33 mouse cellular contexts compared by ENCODE assay signal in genomic region chr7:58919863-58920262, GRCm38 (mm10).
"Had no signal": no experiment of that assay in that cellular context is flagged by ENCODE, and none has a peak within 500 bp of the region (broad histone marks: within the 10 kb centered on the region; RNA-seq: fewer than 3 reads in every experiment).

No protein-coding gene starts in this region.

- H3K4me3 ChIP-seq: limb, embryonic 10.5 days; limb, embryonic 12.5 days; limb, embryonic 13.5 days; limb, embryonic 15.5 days; liver, embryonic 12.5 days; liver, embryonic 13.5 days; liver, embryonic 15.5 days; lung, embryonic 15.5 days; megakaryocyte, embryonic 14.5 days; midbrain, embryonic 10.5 days; midbrain, embryonic 12.5 days; midbrain, embryonic 13.5 days; midbrain, embryonic 15.5 days; myocyte; neural tube, embryonic 12.5 days; neural tube, embryonic 13.5 days had no signal

- H3K9me3 ChIP-seq: limb, embryonic 10.5 days; limb, embryonic 12.5 days; limb, embryonic 13.5 days; limb, embryonic 15.5 days; liver, embryonic 12.5 days; liver, embryonic 13.5 days; liver, embryonic 15.5 days; lung, embryonic 15.5 days; megakaryocyte, embryonic 14.5 days; midbrain, embryonic 10.5 days; midbrain, embryonic 12.5 days; midbrain, embryonic 13.5 days; midbrain, embryonic 15.5 days; neural tube, embryonic 12.5 days; neural tube, embryonic 13.5 days had no signal

- DNase-seq: left cerebral cortex, postnatal 4 days; liver; liver, embryonic 13.5 days; liver, postnatal 0 days; lung, adult 18-20 months; lung, adult 2 months; lung, embryonic 14.5 days; lung, postnatal 10 days; lung, postnatal 14 days; lung, postnatal 36 days; lung, postnatal 4 days; midbrain, embryonic 14.5 days had no signal

- H3K27ac ChIP-seq: limb, embryonic 10.5 days; limb, embryonic 12.5 days; limb, embryonic 13.5 days; limb, embryonic 15.5 days; liver, embryonic 12.5 days; liver, embryonic 13.5 days; liver, embryonic 14.5 days; liver, embryonic 15.5 days; lung, embryonic 15.5 days; macrophage; midbrain, embryonic 10.5 days; midbrain, embryonic 12.5 days; midbrain, embryonic 13.5 days; midbrain, embryonic 15.5 days; neural tube, embryonic 12.5 days; neural tube, embryonic 13.5 days had no signal

- H3K4me2 ChIP-seq: limb, embryonic 12.5 days; limb, embryonic 13.5 days; limb, embryonic 15.5 days; liver, embryonic 11.5 days; liver, embryonic 12.5 days; liver, embryonic 13.5 days; liver, embryonic 15.5 days; lung, embryonic 14.5 days; lung, embryonic 15.5 days; midbrain, embryonic 11.5 days; midbrain, embryonic 12.5 days; midbrain, embryonic 13.5 days; midbrain, embryonic 15.5 days; neural tube, embryonic 12.5 days; neural tube, embryonic 13.5 days had no signal

- H3K36me3 ChIP-seq: limb, embryonic 10.5 days; limb, embryonic 12.5 days; limb, embryonic 13.5 days; limb, embryonic 15.5 days; liver, embryonic 12.5 days; liver, embryonic 13.5 days; liver, embryonic 15.5 days; lung, embryonic 15.5 days; midbrain, embryonic 10.5 days; midbrain, embryonic 12.5 days; midbrain, embryonic 13.5 days; midbrain, embryonic 15.5 days; neural tube, embryonic 12.5 days; neural tube, embryonic 13.5 days had no signal

- H3K9ac ChIP-seq: limb, embryonic 12.5 days; limb, embryonic 13.5 days; limb, embryonic 15.5 days; liver, embryonic 12.5 days; liver, embryonic 13.5 days; liver, embryonic 14.5 days; liver, embryonic 15.5 days; liver, postnatal 0 days; lung, embryonic 14.5 days; lung, embryonic 15.5 days; midbrain, embryonic 12.5 days; midbrain, embryonic 13.5 days; midbrain, embryonic 15.5 days; neural tube, embryonic 12.5 days; neural tube, embryonic 13.5 days had no signal

- ATAC-seq: liver, embryonic 12.5 days; liver, postnatal 0 days; lung, postnatal 0 days; midbrain, embryonic 13.5 days; midbrain, embryonic 15.5 days; midbrain, embryonic 16.5 days had no signal

- H3K27me3 ChIP-seq: limb, embryonic 12.5 days; limb, embryonic 13.5 days; limb, embryonic 15.5 days; liver, embryonic 12.5 days; liver, embryonic 13.5 days; liver, embryonic 15.5 days; lung, embryonic 15.5 days; megakaryocyte, embryonic 14.5 days; midbrain, embryonic 12.5 days; midbrain, embryonic 13.5 days; midbrain, embryonic 15.5 days; neural tube, embryonic 12.5 days; neural tube, embryonic 13.5 days had no signal

- H3K4me1 ChIP-seq: limb, embryonic 10.5 days; limb, embryonic 12.5 days; limb, embryonic 13.5 days; limb, embryonic 15.5 days; liver, embryonic 12.5 days; liver, embryonic 13.5 days; liver, embryonic 15.5 days; lung, embryonic 15.5 days; megakaryocyte, embryonic 14.5 days; midbrain, embryonic 10.5 days; midbrain, embryonic 12.5 days; midbrain, embryonic 13.5 days; midbrain, embryonic 15.5 days; neural tube, embryonic 12.5 days; neural tube, embryonic 13.5 days had no signal
